Mouse (Mus musculus): ENCODE data around the gene Abcc8.

- TF ChIP-seq FLI1 (IDR thresholded peaks at IDR 0.05; ENCODE audit: low read length) (no peak), GATA1 (IDR thresholded peaks at IDR 0.05; ENCODE audit: borderline replicate concordance, low read length) (no peak)
These were observed 15.5 kb upstream of the Abcc8 start for GRCm38 (mm10) chr7:46195356-46195755.

Data from megakaryocyte, embryonic 14.5 days (primary cell).